8 mouse cellular contexts compared by ENCODE assay signal in the genomic region with DNA sequence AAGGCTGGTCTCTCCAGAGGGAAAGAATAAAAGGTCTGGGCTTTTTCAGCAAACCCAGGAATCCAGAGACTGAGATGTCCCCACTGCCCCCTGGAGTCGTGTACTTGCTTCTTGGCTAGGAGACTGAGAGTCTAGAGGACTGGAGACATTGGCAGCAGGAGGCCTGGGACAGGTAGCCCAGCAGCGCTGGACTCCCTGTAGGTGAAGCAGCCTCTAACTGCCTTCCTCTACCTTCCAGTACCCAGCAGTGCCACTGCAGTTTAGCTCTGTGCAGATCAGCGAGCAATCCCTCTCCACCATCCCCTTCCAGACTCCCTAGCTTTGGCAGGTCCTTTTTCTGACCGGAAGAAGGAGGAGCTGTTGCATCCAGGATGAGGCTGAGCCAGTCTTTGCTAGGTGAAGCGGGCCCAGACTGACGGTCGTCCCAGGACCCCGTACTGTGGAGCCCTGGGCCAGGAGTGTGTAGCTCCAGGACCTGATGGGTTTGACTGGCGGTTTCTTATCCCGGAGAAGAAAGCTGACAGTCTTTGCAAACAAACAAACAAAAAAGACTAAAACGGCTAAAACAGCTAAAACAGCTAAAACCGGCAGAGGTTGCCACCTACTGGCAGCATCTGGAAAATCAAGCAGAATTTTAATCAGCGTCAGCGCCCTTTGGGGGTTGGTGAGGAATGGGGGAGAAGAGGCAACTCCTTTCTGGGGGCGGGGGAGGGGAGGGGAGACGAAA. TPM values are rescaled to one million over a fixed set of nuclear protein-coding genes. Genes with fewer than 3 reads are reported as not detected.
DNase-seq lines count a peak whose midpoint lies in the region; ATAC-seq and TF ChIP-seq lines count a peak whose summit lies in the region.

No protein-coding gene starts in this region.

- H3K36me3 ChIP-seq in MEL (ENCODE audit: control insufficient read depth in 1 of 2, insufficient read depth in 2 of 2, low read length in 2 of 2): no peaks in the 10 kb centered on the region
- H3K36me3 ChIP-seq in forebrain, embryonic 16.5 days (ENCODE audit: control insufficient read depth, insufficient read depth): no peaks in the 10 kb centered on the region
- H3K36me3 ChIP-seq in lung, embryonic 14.5 days (ENCODE audit: insufficient read depth): no peaks in the 10 kb centered on the region

- H3K9ac ChIP-seq in MEL (ENCODE audit: control insufficient read depth, low read depth, low read length, poor library complexity, severe bottlenecking): peak overlapping the region; percentile 27; the same call in 1 of the 2 replicates
- peak overlapping the region; percentile 65 for H3K9ac ChIP-seq in forebrain, embryonic 16.5 days (replicated peaks; ENCODE audit: low read depth, low read length)
- peak overlapping the region; percentile 48 for H3K9ac ChIP-seq in lung, embryonic 14.5 days

- peak; percentile 84 for TF ChIP-seq RAD21 in MEL (IDR thresholded peaks at IDR 0.05; ENCODE audit: low read depth, low read length)

- peak overlapping the region in 1 of 2 experiments; percentile 37; a peak in 3 of 4 replicates for H3K4me3 ChIP-seq in MEL (ENCODE audit: control insufficient read depth in 1 of 2, insufficient read depth in 1 of 2, low read depth in 2 of 2, low read length in 2 of 2)
- peak overlapping the region; percentile 57 for H3K4me3 ChIP-seq in forebrain, embryonic 16.5 days (replicated peaks; ENCODE audit: low read length)
- H3K4me3 ChIP-seq in layer of hippocampus, adult 2 months: peak overlapping the region; percentile 63
- H3K4me3 ChIP-seq in lung, embryonic 14.5 days (ENCODE audit: low read depth, low read length): peak overlapping the region; percentile 39

- no peaks in the 10 kb centered on the region for H3K9me3 ChIP-seq in MEL (replicated peaks; ENCODE audit: insufficient read depth, low read length)
- H3K9me3 ChIP-seq in forebrain, embryonic 16.5 days (ENCODE audit: control insufficient read depth, low read length): no peaks in the 10 kb centered on the region
- no peaks in the 10 kb centered on the region for H3K9me3 ChIP-seq in lung, embryonic 14.5 days (ENCODE audit: low read depth, low read length)

- WGBS in forebrain, embryonic 16.5 days: under 1% methylated on average over 16 of the region's 16 CpGs
- WGBS in lung, embryonic 14.5 days: 2% methylated on average over 16 of the region's 16 CpGs

- peak overlapping the region; percentile 68 for H3K4me2 ChIP-seq in forebrain, embryonic 16.5 days (ENCODE audit: low read length)
- peak overlapping the region; percentile 61 for H3K4me2 ChIP-seq in lung, embryonic 14.5 days

- H3K4me1 ChIP-seq in MEL (ENCODE audit: control insufficient read depth in 1 of 2, insufficient read depth in 2 of 2, low read length in 2 of 2): no peaks in the 10 kb centered on the region
- peaks cover 4% of the 10 kb centered on the region; the same call in 1 of the 2 replicates for H3K4me1 ChIP-seq in forebrain, embryonic 16.5 days (replicated peaks; ENCODE audit: control insufficient read depth, insufficient read depth, low read length)
- no peaks in the 10 kb centered on the region for H3K4me1 ChIP-seq in lung, embryonic 14.5 days (ENCODE audit: insufficient read depth)

- H3K79me2 ChIP-seq in MEL (ENCODE audit: control insufficient read depth, insufficient read depth, low read length, poor library complexity): no peaks in the 10 kb centered on the region

- no peaks in the 10 kb centered on the region for H3K27me3 ChIP-seq in MEL (ENCODE audit: control insufficient read depth in 1 of 2, insufficient read depth in 2 of 2, low read length in 2 of 2)
- H3K27me3 ChIP-seq in forebrain, embryonic 16.5 days (replicated peaks; ENCODE audit: control insufficient read depth, insufficient read depth, low read length): no peaks in the 10 kb centered on the region
- no peaks in the 10 kb centered on the region for H3K27me3 ChIP-seq in lung, embryonic 14.5 days (ENCODE audit: insufficient read depth, low read length)

- TF ChIP-seq POLR2A in MEL (IDR thresholded peaks at IDR 0.05; ENCODE audit: control insufficient read depth in 1 of 2, insufficient read depth in 1 of 2, low read depth in 1 of 2, low read length in 2 of 2, poor library complexity in 1 of 2): no peak

- peak; percentile 96 for ATAC-seq in forebrain, embryonic 16.5 days
- ATAC-seq in lung, embryonic 14.5 days (ENCODE audit: insufficient read depth): peak; percentile 95

- no peak for TF ChIP-seq EP300 in MEL (IDR thresholded peaks at IDR 0.05; ENCODE audit: low read depth in 1 of 2, low read length in 2 of 2)

- DNase-seq in MEL (ENCODE audit: low read depth, low spot score): peak; percentile 61
- peak; percentile 42 for DNase-seq in cerebellum, adult 11-12 months
- DNase-seq in heart, postnatal 4 days: peak; percentile 64
- DNase-seq in layer of hippocampus, adult 2 months (ENCODE audit: low spot score in 2 of 2): peak; percentile 59 to 63
- peak; percentile 86 for DNase-seq in lung, embryonic 14.5 days
- DNase-seq in ovary, adult 18-20 months (ENCODE audit: low spot score): peak; percentile 34
- peak; percentile 8 to 38 for DNase-seq in thymus, postnatal 10 days (ENCODE audit: low spot score in 2 of 2)

- H3K27ac ChIP-seq in MEL (ENCODE audit: control insufficient read depth, low read depth, low read length): no peak overlapping the region
- peak overlapping the region; percentile 38; the same call in 1 of the 2 replicates for H3K27ac ChIP-seq in forebrain, embryonic 16.5 days (ENCODE audit: low read length)
- peak overlapping the region; percentile 85 for H3K27ac ChIP-seq in layer of hippocampus, adult 2 months
- no peak overlapping the region for H3K27ac ChIP-seq in lung, embryonic 14.5 days (ENCODE audit: low read depth)

- TF ChIP-seq CTCF in MEL (IDR thresholded peaks at IDR 0.05 in 2 of 3, conservative IDR thresholded peaks at IDR 0.05 in 1 of 3; ENCODE audit: control insufficient read depth in 1 of 3, insufficient read depth in 1 of 3, low read depth in 2 of 3, low read length in 3 of 3, poor library complexity in 1 of 3, severe bottlenecking in 1 of 3): peak; percentile 50 to 81 (median 60)
- peak; percentile 80 for TF ChIP-seq CTCF in layer of hippocampus, adult 2 months (conservative IDR thresholded peaks at IDR 0.05)
- peak; percentile 76 for TF ChIP-seq CTCF in lung, embryonic 14.5 days (IDR thresholded peaks at IDR 0.05; ENCODE audit: low read depth)

TF ChIP-seq in MEL, 35 proteins besides CTCF, POLR2A, EP300 and RAD21:
- TF ChIP-seq ZC3H11A (IDR thresholded peaks at IDR 0.05; ENCODE audit: low read depth, low read length) (peak; percentile 71), MEF2A (IDR thresholded peaks at IDR 0.05; ENCODE audit: extremely low read depth, insufficient replicate concordance, low read depth, low read length, poor library complexity, severe bottlenecking) (no peak), SMC3 (IDR thresholded peaks at IDR 0.05; ENCODE audit: low read depth, low read length) (peak; percentile 78), TCF12 (IDR thresholded peaks at IDR 0.05; ENCODE audit: low read depth, low read length) (no peak), SIN3A (IDR thresholded peaks at IDR 0.05; ENCODE audit: low read length) (0 out of 2 replicates have a peak, but pooled peaks have one; percentile 19), ZNF384 (IDR thresholded peaks at IDR 0.05; ENCODE audit: low read depth, low read length) (peak; percentile 15; the same call in 1 of the 2 replicates), CHD1 (IDR thresholded peaks at IDR 0.05; ENCODE audit: low read depth, low read length) (no peak)

RNA-seq across cellular contexts. Expression of a gene that starts 32.7 kb away (rescaled TPM):
- 9.0 and 9.3 TPM in 2 replicates for total RNA-seq in MEL (2012; rRNA removed)
- 10 to 100 TPM in 1 of 2 experiments, not detected in 1; 14.3 TPM for polyA plus RNA-seq in MEL (2012; ENCODE audit: insufficient read depth in 1 of 2, insufficient read length in 2 of 2, low read depth in 1 of 2, low replicate concordance in 2 of 2, missing spikeins in 1 of 2)
- 16.8 and 18.2 TPM in 2 replicates for polyA plus RNA-seq in forebrain, embryonic 16.5 days (2015; fragmentation: Nextera tagmentation; extraction: Ambion mirVana)
- 10 to 100 TPM; 17.7 to 19.8 TPM for total RNA-seq in heart, postnatal 4 days (2021)
- total RNA-seq in layer of hippocampus, adult 2 months (2021): 10 to 100 TPM; 74.9 to 90.7 TPM
- 7.2 and 8.5 TPM in 2 replicates for polyA plus RNA-seq in lung, embryonic 14.5 days (2014; fragmentation: Nextera tagmentation; extraction: Ambion mirVana)

Comparison
In these comparisons a context has a peak if more than half of its experiments do, and no peak if none do; other contexts are left out.
1. DNase-seq: peak in every context shown above with its lines; median percentile 86 in lung, embryonic 14.5 days; 64 in heart, postnatal 4 days; 61 in MEL; 61 in layer of hippocampus, adult 2 months; 42 in cerebellum, adult 11-12 months; 34 in ovary, adult 18-20 months; 23 in thymus, postnatal 10 days.
2. H3K27ac ChIP-seq: peak in forebrain, embryonic 16.5 days (single experiment) and layer of hippocampus, adult 2 months (single experiment); none in MEL (single experiment) and lung, embryonic 14.5 days (single experiment).
3. Peak in every context shown above with its lines, with median percentiles within 50 percentile points of each other: H3K9ac ChIP-seq and CTCF ChIP-seq.